Mouse (Mus musculus) layer of hippocampus, adult 11-12 months (tissue): ENCODE data around the gene Top2a.

ENCODE experiments used
- DNase-seq: peaks from one replicate; pipeline ENCODE4 v3.0.0; 2022; ENCODE audit warnings: low spot score

The Top2a gene

DNA sequence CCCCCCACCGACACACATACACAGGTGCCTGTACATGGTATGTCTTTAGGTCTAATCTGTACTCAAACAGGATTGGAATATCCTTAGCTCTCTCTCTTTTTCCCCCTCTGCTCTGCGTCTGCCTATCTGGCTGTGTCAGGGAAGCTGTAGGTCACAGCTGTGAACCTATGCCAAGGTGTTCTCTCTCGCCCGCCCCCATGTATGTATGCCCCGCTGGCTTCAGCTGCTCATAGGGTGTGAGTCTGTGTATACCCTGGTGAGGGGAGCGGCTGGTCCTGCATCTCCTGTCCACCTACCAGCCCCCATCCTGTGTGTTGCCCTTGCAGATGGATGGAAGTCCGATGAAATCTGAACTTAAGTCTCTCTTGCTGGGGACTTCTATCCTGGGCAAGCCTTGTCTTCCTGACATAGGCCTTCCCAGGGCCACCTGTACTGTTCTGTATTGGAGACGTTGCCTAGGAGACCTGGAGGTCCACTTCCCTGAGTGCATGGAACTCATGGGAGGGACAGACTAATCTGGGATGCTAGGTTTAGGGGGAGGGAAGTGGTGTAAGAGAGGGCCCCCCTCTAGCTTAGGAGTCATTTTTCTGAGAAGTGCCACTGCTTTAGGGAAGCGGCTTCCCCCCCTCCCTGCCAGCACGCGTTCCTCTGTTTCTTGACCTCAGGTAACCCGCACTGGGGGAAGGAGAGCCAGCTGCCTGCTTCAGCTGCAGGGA lies 74.6 kb downstream of the Top2a start:
- no peak for DNase-seq

DNA sequence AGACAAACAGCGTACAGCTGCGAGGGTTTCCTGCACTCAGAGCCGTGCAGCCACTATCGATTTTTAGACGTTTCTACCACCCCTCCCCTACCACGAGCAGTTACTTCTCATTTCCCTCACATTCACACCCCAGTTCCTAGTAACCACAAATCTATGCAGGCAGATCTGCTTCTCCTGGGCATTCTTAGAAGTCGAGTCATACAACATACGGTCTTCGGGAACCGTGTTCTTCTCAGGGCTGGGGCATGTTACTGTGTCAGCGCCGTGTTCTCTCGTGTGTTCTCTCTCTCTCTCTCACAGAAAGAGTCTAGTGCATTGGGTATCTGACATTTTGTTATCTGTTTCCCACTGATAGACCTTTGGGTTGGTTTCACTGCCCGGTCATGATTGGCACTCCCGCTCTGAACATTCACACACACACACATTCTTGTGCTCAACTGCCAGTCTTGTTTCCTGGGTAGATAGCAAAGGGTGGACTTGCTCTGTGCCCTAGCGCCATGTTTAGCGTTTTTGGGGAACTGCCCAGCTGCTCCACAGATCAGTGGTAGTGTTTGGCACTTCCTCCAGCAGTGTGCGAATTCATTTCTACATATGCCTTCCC lies 75.9 kb downstream of the Top2a start:
- DNase-seq = no peak

DNA sequence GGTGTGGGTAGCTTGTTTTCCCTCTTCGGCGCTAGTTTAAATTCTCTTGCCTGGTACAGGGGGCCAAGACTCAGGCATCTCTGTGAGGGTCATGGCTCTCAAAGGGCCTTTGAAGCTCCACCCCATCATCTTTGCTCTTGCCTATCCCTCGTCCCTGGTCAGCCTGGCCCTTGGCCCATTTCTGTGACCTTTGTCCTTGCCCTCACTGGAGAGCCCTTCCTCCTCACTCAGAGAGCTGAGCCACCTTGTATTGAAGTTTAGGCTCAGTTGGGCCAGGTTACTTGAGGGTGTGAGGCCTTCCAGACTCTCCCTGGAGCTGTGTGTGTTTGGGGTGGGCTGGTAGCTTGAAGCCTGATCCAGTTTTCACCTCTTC lies 78.4 kb downstream of the Top2a start:
- DNase-seq = no peak

DNA sequence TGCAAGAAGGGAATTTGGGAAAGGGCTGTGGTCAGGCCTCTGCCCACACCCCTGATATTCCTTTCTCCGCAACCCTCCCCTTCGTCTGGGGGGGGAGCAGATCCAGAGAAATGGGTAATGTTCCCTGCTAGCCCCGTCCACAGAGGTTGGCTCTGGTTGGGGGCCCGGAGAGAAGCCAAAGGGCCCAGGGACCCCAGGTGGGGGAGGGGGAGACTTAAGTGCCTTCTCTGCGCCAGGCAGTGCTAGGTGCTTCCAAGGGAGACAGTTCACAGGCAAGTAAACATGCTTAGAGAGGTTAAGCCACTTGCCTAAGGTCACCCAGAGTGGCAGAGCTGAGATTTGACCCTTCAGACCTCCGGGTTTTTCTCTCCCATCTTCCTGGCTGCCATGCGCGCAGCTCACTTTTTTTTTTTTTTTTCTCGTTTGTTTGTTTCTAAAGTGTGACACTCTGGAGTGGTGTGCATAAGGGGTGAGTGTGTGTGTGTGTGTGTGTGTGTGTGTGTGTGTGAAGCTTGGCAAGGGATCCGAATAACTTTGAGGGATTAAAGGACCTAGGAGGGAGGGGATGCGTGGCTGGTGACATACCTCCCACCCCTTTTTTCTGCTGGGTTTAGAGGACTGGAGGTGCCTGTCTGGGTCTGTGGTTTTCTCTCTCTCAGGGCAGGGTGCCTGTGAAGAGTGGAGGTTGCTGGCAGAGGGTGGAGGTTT lies 78.9 kb downstream of the Top2a start:
- no peak for DNase-seq

DNA sequence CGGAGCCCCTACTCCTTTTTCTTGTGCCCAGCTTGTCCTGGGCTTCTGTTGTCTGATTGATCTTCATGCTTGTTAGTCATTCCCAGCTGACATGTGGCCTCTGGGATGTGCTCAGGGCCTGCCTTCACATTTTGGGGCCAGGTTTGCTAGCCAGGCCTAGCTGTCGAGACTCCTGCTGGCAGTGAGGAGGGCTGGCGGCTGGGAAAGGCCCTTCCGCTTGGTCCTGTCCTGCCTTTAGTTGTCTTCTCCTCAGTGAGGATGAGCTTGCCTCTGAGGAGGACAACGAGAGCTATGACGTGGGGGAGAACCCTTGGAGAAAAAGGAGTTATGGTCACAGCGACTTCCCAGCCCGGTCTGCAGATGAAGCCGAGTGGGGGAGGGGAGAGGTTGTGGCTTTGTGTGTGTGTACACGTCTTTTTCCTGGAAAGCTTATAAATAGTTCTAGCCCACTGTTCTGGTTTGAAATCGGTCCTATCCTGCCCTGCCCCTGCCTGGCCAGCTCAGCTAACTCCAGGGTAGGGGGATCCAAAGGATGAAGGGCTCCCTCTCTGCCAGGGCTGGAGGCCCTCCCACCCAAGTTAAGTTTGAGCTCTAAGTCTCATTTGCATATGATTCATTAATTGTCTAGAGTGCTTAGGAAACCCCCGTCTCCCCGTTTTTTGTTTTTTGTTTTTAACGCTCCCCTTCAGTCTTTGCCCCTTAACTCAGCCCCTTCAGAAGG lies 80.1 kb downstream of the Top2a start:
- no peak for DNase-seq
